Mouse (Mus musculus) embryonic facial prominence, embryonic 12.5 days (tissue): Measurements from ENCODE around the gene Gm21776. TPM values are rescaled to one million over a fixed set of nuclear protein-coding genes. Genes with fewer than 3 reads are reported as not detected.
"Not testable (repeated sequence)": the region's sequence is repeated elsewhere in the genome, so short reads cannot be mapped to it uniquely, and the experiment has no call there.

Experiments used
- ATAC-seq: fragments of 200-750 bp; cut with Nextera tagmentation; 2 replicates; pipeline ENCODE4 v1.8.0; 2017; ENCODE audit not compliant: insufficient number of reproducible peaks, insufficient read depth, low FRiP score, low TSS enrichment
- H3K27ac ChIP-seq: fragments of 300-500 bp; sonication (generic); 2 replicates; pipeline ENCODE4 v1.5.1; 2016; ENCODE audit warnings: mild to moderate bottlenecking
- H3K27me3 ChIP-seq: fragments of 300-500 bp; sonication (generic); 2 replicates; pipeline ENCODE4 v1.6.1; 2016; ENCODE audit warnings: mild to moderate bottlenecking, moderate library complexity
- H3K36me3 ChIP-seq: fragments of 300-500 bp; sonication (generic); 2 replicates; pipeline ENCODE4 v1.6.1; 2016; ENCODE audit warnings: mild to moderate bottlenecking
- H3K4me1 ChIP-seq: fragments of 300-500 bp; sonication (generic); 2 replicates; pipeline ENCODE4 v1.6.1; 2016
- H3K4me2 ChIP-seq: fragments of 300-500 bp; sonication (generic); replicated peaks from 2 replicates; pipeline ENCODE4 v1.6.1; 2016; ENCODE audit warnings: mild to moderate bottlenecking, moderate library complexity
- H3K4me3 ChIP-seq: fragments of 300-500 bp; sonication (generic); 2 replicates; pipeline ENCODE4 v1.5.1; 2016; ENCODE audit warnings: mild to moderate bottlenecking
- H3K9ac ChIP-seq: fragments of 300-500 bp; sonication (generic); 2 replicates; pipeline ENCODE4 v1.6.1; 2016; ENCODE audit warnings: mild to moderate bottlenecking, moderate library complexity
- H3K9me3 ChIP-seq: fragments of 300-500 bp; sonication (generic); 2 replicates; pipeline ENCODE4 v1.6.1; 2016; ENCODE audit warnings: mild to moderate bottlenecking, moderate library complexity
- WGBS: fragments of 180-500 bp; shearing (Covaris S2); methylation state at CpG from one replicate; pipeline ENCODE4 v1.1.7; 2016; 5-methylcytosine and 5-hydroxymethylcytosine counted together
- polyA plus RNA-seq: library from polyadenylated mRNA; unstranded; fragments of >200 nt; fragmentation: Nextera tagmentation; extraction: Ambion mirVana; gene quantifications from 2 replicates; pipeline ENCODE4 v1.2.1, GENCODE M21; 2016

The Gm21776 gene
- polyA plus RNA-seq = not detected in 2 replicates

GRCm38 (mm10) chrY:76378362-76378761 is at the start of gene Gm21776:
Gm21776 (plus strand) TSS chrY:76378662.
- ATAC-seq, H3K27ac ChIP-seq, H3K9me3 ChIP-seq, H3K36me3 ChIP-seq, H3K9ac ChIP-seq, H3K27me3 ChIP-seq, H3K4me3 ChIP-seq, H3K4me2 ChIP-seq, H3K4me1 ChIP-seq: not testable (repeated sequence)
- WGBS = no CpG with 5 or more reads among the region's 3 CpGs
